Mouse (Mus musculus): ENCODE results near the gene Gm21988. TPM values are rescaled to one million over a fixed set of nuclear protein-coding genes. Genes with fewer than 3 reads are reported as not detected.

The Gm21988 gene
- polyA plus RNA-seq (2017; shearing (Covaris generic)): 1 to 10 TPM; 3.3 to 5.3 TPM

GRCm38 (mm10) chr11:70239541-70240279, at the start of gene Gm21988, which contains the start of gene Rnasek:
Gm21988 (minus strand) TSS chr11:70239830.
Rnasek (minus strand) TSS chr11:70239842.
- ATAC-seq: peak; percentile 69

- no peak for ATAC-seq
Measured at GRCm38 (mm10) chr11:70289236-70289635, 49.6 kb upstream of the Gm21988 start.

- no peak for ATAC-seq
Measured at GRCm38 (mm10) chr11:70288102-70288501, 48.5 kb upstream of the Gm21988 start.

GRCm38 (mm10) chr11:70285686-70286085, 46.1 kb upstream of the Gm21988 start:
- no peak for ATAC-seq

GRCm38 (mm10) chr11:70284757-70285156, 45.1 kb upstream of the Gm21988 start:
- ATAC-seq: no peak

GRCm38 (mm10) chr11:70283666-70284065, 44.0 kb upstream of the Gm21988 start:
- ATAC-seq: no peak

GRCm38 (mm10) chr11:70280441-70280840, 40.8 kb upstream of the Gm21988 start:
- peak; percentile 84 for ATAC-seq

- no peak for ATAC-seq
Measured at GRCm38 (mm10) chr11:70278961-70279360, 39.3 kb upstream of the Gm21988 start.

GRCm38 (mm10) chr11:70271641-70272040, 32.0 kb upstream of the Gm21988 start:
- ATAC-seq: no peak

GRCm38 (mm10) chr11:70266405-70266804, 26.8 kb upstream of the Gm21988 start:
- ATAC-seq: no peak

- no peak for ATAC-seq
Measured at GRCm38 (mm10) chr11:70265819-70266218, 26.2 kb upstream of the Gm21988 start.

- ATAC-seq: peak; percentile 87
Measured at GRCm38 (mm10) chr11:70265252-70265651, 25.6 kb upstream of the Gm21988 start.

- ATAC-seq: no peak
Measured at GRCm38 (mm10) chr11:70259035-70259434, 19.4 kb upstream of the Gm21988 start.

GRCm38 (mm10) chr11:70254931-70255531, 15.4 kb upstream of the Gm21988 start, which contains the start of gene Alox12:
Alox12 (minus strand) TSS chr11:70255353.
- ATAC-seq: no peak

- no peak for ATAC-seq
Measured at GRCm38 (mm10) chr11:70254337-70254736, 14.7 kb upstream of the Gm21988 start.

- no peak for ATAC-seq
Measured at GRCm38 (mm10) chr11:70251853-70252252, 12.2 kb upstream of the Gm21988 start.

GRCm38 (mm10) chr11:70250150-70250549, 10.5 kb upstream of the Gm21988 start:
- ATAC-seq: no peak

- peak; percentile 67 for ATAC-seq
Measured at GRCm38 (mm10) chr11:70247136-70247845, 7.7 kb upstream of the Gm21988 start.

GRCm38 (mm10) chr11:70242591-70242990, 3.0 kb upstream of the Gm21988 start:
- no peak for ATAC-seq

GRCm38 (mm10) chr11:70238591-70239440, 814 bp downstream of the Gm21988 start:
- no peak for ATAC-seq

- ATAC-seq: peak; percentile 90
Measured at GRCm38 (mm10) chr11:70237457-70238167, 2.0 kb downstream of the Gm21988 start, which contains the start of gene 0610010K14Rik. 0610010K14Rik (minus strand) TSS chr11:70237914.

GRCm38 (mm10) chr11:70236717-70237116, 2.9 kb downstream of the Gm21988 start:
- no peak for ATAC-seq

All from CD4-positive, CD25-positive, alpha-beta regulatory T cell, adult 4 months (primary cell).